ENCODE assay signal across 10 mouse cellular contexts in genomic region chr11:46298889-46299785, GRCm38 (mm10). TPM values are rescaled to one million over a fixed set of nuclear protein-coding genes. Genes with fewer than 3 reads are reported as not detected.
DNase-seq lines count a peak whose midpoint lies in the region; ATAC-seq and TF ChIP-seq lines count a peak whose summit lies in the region.
"Had no signal": no experiment of that assay in that cellular context is flagged by ENCODE, and none has a peak within 500 bp of the region (broad histone marks: within the 10 kb centered on the region; RNA-seq: fewer than 3 reads in every experiment).

No protein-coding gene starts in this region.

- H3K27me3 ChIP-seq in intestine, embryonic 15.5 days (replicated peaks): no peaks in the 10 kb centered on the region
- no peaks in the 10 kb centered on the region for H3K27me3 ChIP-seq in intestine, postnatal 0 days (replicated peaks; ENCODE audit: control insufficient read depth, insufficient read depth, low read length)
- H3K27me3 ChIP-seq in thymus, adult 2 months (ENCODE audit: control insufficient read depth, insufficient read depth, low read length): no peaks in the 10 kb centered on the region
- H3K27me3 ChIP-seq: heart, embryonic 15.5 days had no signal

- no peak for TF ChIP-seq CTCF in intestine, postnatal 0 days (IDR thresholded peaks at IDR 0.05; ENCODE audit: low read depth)
- TF ChIP-seq CTCF in thymus, adult 2 months (IDR thresholded peaks at IDR 0.05; ENCODE audit: borderline replicate concordance, control insufficient read depth, extremely low read depth, insufficient read depth, low read length, poor library complexity): no peak
- TF ChIP-seq CTCF in cortical plate, adult 2 months (IDR thresholded peaks at IDR 0.05; ENCODE audit: extremely low read depth, insufficient read depth, low read length): no peak

- DNase-seq in thymus, adult 2 months: no peak
- no peak for DNase-seq in thymus, postnatal 10 days (ENCODE audit: low spot score in 2 of 2)
- DNase-seq in gastrocnemius, postnatal 25 days: no peak
- no peak for DNase-seq in spleen, postnatal 10 days (ENCODE audit: low spot score in 2 of 2)
- no peak for DNase-seq in ovary, adult 18-20 months (ENCODE audit: low spot score)
- DNase-seq: lung, postnatal 4 days had no signal

- H3K36me3 ChIP-seq in intestine, embryonic 15.5 days: no peaks in the 10 kb centered on the region
- H3K36me3 ChIP-seq in intestine, postnatal 0 days (ENCODE audit: control insufficient read depth, insufficient read depth): no peaks in the 10 kb centered on the region
- peaks cover 4% of the 10 kb centered on the region; the same call in 1 of the 2 replicates for H3K36me3 ChIP-seq in thymus, adult 2 months (ENCODE audit: control insufficient read depth, insufficient read depth, low read length)
- H3K36me3 ChIP-seq: heart, embryonic 15.5 days had no signal

- TF ChIP-seq POLR2A in thymus, adult 2 months (IDR thresholded peaks at IDR 0.05; ENCODE audit: control insufficient read depth, extremely low read depth, insufficient read depth, low read length, poor library complexity): no peak
- TF ChIP-seq POLR2A in cortical plate, adult 2 months (IDR thresholded peaks at IDR 0.05; ENCODE audit: extremely low read depth, insufficient read depth, low read length): no peak

- H3K4me1 ChIP-seq in intestine, embryonic 15.5 days (replicated peaks): 0 out of 2 replicates have a peak, but pooled peaks cover 3% of the 10 kb centered on the region
- no peaks in the 10 kb centered on the region for H3K4me1 ChIP-seq in intestine, postnatal 0 days (replicated peaks; ENCODE audit: control insufficient read depth, insufficient read depth, low read length)
- H3K4me1 ChIP-seq in thymus, adult 2 months (replicated peaks; ENCODE audit: control insufficient read depth, insufficient read depth, low read length): peaks cover 32% of the 10 kb centered on the region
- peaks cover 18% of the 10 kb centered on the region for H3K4me1 ChIP-seq in cortical plate, adult 2 months (ENCODE audit: control insufficient read depth, insufficient read depth, low read length)
- H3K4me1 ChIP-seq: heart, embryonic 15.5 days had no signal

- no peak for ATAC-seq in intestine, embryonic 15.5 days
- no peak for ATAC-seq in intestine, postnatal 0 days

- H3K4me2 ChIP-seq in intestine, embryonic 15.5 days (replicated peaks): no peak overlapping the region
- H3K4me2 ChIP-seq in intestine, postnatal 0 days (replicated peaks; ENCODE audit: low read depth): no peak overlapping the region
- H3K4me2 ChIP-seq: heart, embryonic 15.5 days had no signal

- H3K9me3 ChIP-seq in intestine, embryonic 15.5 days: no peaks in the 10 kb centered on the region
- no peaks in the 10 kb centered on the region for H3K9me3 ChIP-seq in intestine, postnatal 0 days (ENCODE audit: control insufficient read depth)
- H3K9me3 ChIP-seq: heart, embryonic 15.5 days had no signal

- 0 out of 2 replicates have a peak overlapping the region, but pooled peaks have one; percentile 44 for H3K27ac ChIP-seq in intestine, embryonic 15.5 days
- no peak overlapping the region for H3K27ac ChIP-seq in intestine, postnatal 0 days (ENCODE audit: low read depth, low read length)
- peak overlapping the region; percentile 34; the same call in 1 of the 2 replicates for H3K27ac ChIP-seq in thymus, adult 2 months (ENCODE audit: control insufficient read depth, insufficient read depth, low read length)
- H3K27ac ChIP-seq in cortical plate, adult 2 months (ENCODE audit: insufficient read depth, low read length): peak overlapping the region; percentile 92
- H3K27ac ChIP-seq: heart, embryonic 15.5 days had no signal

- H3K9ac ChIP-seq in intestine, embryonic 15.5 days: no peak overlapping the region
- H3K9ac ChIP-seq in intestine, postnatal 0 days (ENCODE audit: low read depth, low read length): no peak overlapping the region
- H3K9ac ChIP-seq: heart, embryonic 15.5 days had no signal

- 45% methylated on average over 13 of the region's 13 CpGs for WGBS in intestine, embryonic 15.5 days
- WGBS in intestine, postnatal 0 days: 58% methylated on average over 13 of the region's 13 CpGs
- 57% methylated on average over 13 of the region's 13 CpGs for WGBS in thymus, adult 2 months

- H3K4me3 ChIP-seq in intestine, embryonic 15.5 days (replicated peaks): no peak overlapping the region
- no peak overlapping the region for H3K4me3 ChIP-seq in intestine, postnatal 0 days (ENCODE audit: low read depth, low read length)
- H3K4me3 ChIP-seq in thymus, adult 2 months (ENCODE audit: control insufficient read depth, insufficient read depth, low read length): no peak overlapping the region
- H3K4me3 ChIP-seq in cortical plate, adult 2 months (ENCODE audit: insufficient read depth, low read length): no peak overlapping the region
- H3K4me3 ChIP-seq: heart, embryonic 15.5 days had no signal

RNA-seq across cellular contexts. Expression of gene Cyfip2, which starts 13.5 kb away (rescaled TPM):
- polyA plus RNA-seq in intestine, embryonic 15.5 days (2015; fragmentation: Nextera tagmentation; extraction: Ambion mirVana): 7.5 and 7.8 TPM in 2 replicates
- polyA plus RNA-seq in intestine, postnatal 0 days (2015; fragmentation: Nextera tagmentation; extraction: Ambion mirVana): 1.9 and 2.0 TPM in 2 replicates
- 85.4 and 114 TPM in 2 replicates for polyA plus RNA-seq in thymus, adult 2 months (2012; rRNA removed)
- 273 and 275 TPM in 2 replicates for polyA plus RNA-seq in cortical plate, adult 2 months (2012; rRNA removed)
- under 1 TPM; 0.54 to 0.90 TPM for total RNA-seq in gastrocnemius, postnatal 25 days (2021)
